Mouse (Mus musculus) hindbrain, embryonic 15.5 days (tissue): ENCODE results near the gene Pcid2. TPM values are rescaled to one million over a fixed set of nuclear protein-coding genes. Genes with fewer than 3 reads are reported as not detected.

Source experiments
- microRNA-seq: library from miRNA; unstranded; fragments of <30 nt; microRNA quantifications from one replicate; pipeline ENCODE4, GENCODE M21; 2016
- polyA plus RNA-seq: library from polyadenylated mRNA; unstranded; fragments of >200 nt; fragmentation: Nextera tagmentation; extraction: Ambion mirVana; gene quantifications from 2 replicates; pipeline ENCODE4 v1.2.1, GENCODE M21; 2015

Pcid2 gene
- polyA plus RNA-seq, 1 experiment from 2014 or later, result 40.4 TPM

Small RNAs within 50 kb of the gene (microRNA-seq; reads per million reads assigned to microRNA genes)
- gene Mir7065, result not detected

Other genes starting within 250 kb of the Pcid2 start
- 146 and 155 TPM in 2 replicates for gene Mcf2l, start 231.7 kb downstream of the Pcid2 start, polyA plus RNA-seq
- gene F7, start 79.4 kb downstream of the Pcid2 start, polyA plus RNA-seq, result 0.10 TPM in 1 of 2 replicates, not detected in the other
- 0.17 and 0.31 TPM in 2 replicates for gene F10, start 68.2 kb downstream of the Pcid2 start, polyA plus RNA-seq
- gene Proz, start 44.5 kb downstream of the Pcid2 start, polyA plus RNA-seq, result 0.84 and 1.1 TPM in 2 replicates
- 68.2 and 69.8 TPM in 2 replicates for gene Cul4a, start 162 bp upstream of the Pcid2 start, polyA plus RNA-seq
- 297 and 317 TPM in 2 replicates for gene Lamp1, start 53.7 kb upstream of the Pcid2 start, polyA plus RNA-seq
- 11.9 and 13.9 TPM in 2 replicates for gene Grtp1, start 95.2 kb upstream of the Pcid2 start, polyA plus RNA-seq
- gene Adprhl1, start 148.7 kb upstream of the Pcid2 start, polyA plus RNA-seq, result 0.14 and 0.17 TPM in 2 replicates
- 32.5 and 33.4 TPM in 2 replicates for gene Dcun1d2, start 182.7 kb upstream of the Pcid2 start, polyA plus RNA-seq
- gene Tmco3, start 182.7 kb upstream of the Pcid2 start, polyA plus RNA-seq, result 55.4 and 57.1 TPM in 2 replicates
- 96.5 and 96.8 TPM in 2 replicates for gene Tfdp1, start 233.3 kb upstream of the Pcid2 start, polyA plus RNA-seq